Mouse (Mus musculus) kidney, embryonic 16.5 days (tissue): ENCODE data around the gene Scrn1. TPM values are rescaled to one million over a fixed set of nuclear protein-coding genes. Genes with fewer than 3 reads are reported as not detected.

Source experiments
- ATAC-seq: fragments of 200-750 bp; cut with Nextera tagmentation; 2 replicates; pipeline ENCODE4 v1.8.0; 2017; ENCODE audit warnings: moderate TSS enrichment; ENCODE audit not compliant: low FRiP score, low TSS enrichment
- H3K27ac ChIP-seq: fragments of 300-500 bp; sonication (generic); 2 replicates; pipeline ENCODE4 v1.5.1; 2014; ENCODE audit warnings: low read length
- H3K27me3 ChIP-seq: fragments of 300-500 bp; sonication (generic); 2 replicates; pipeline ENCODE4 v1.6.1; 2014; ENCODE audit warnings: low read length, control low read depth, mixed read lengths; ENCODE audit not compliant: insufficient read depth
- H3K36me3 ChIP-seq: fragments of 300-500 bp; sonication (generic); 2 replicates; pipeline ENCODE4 v1.6.1; 2014; ENCODE audit warnings: low read length, control low read depth, mixed read lengths; ENCODE audit not compliant: insufficient read depth
- H3K4me1 ChIP-seq: fragments of 300-500 bp; sonication (generic); 2 replicates; pipeline ENCODE4 v1.6.1; 2014; ENCODE audit warnings: low read length, control low read depth, mixed read lengths; ENCODE audit not compliant: insufficient read depth
- H3K4me2 ChIP-seq: fragments of 300-500 bp; sonication (generic); replicated peaks from 2 replicates; pipeline ENCODE4 v1.6.1; 2014; ENCODE audit warnings: low read depth, low read length
- H3K4me3 ChIP-seq: fragments of 300-500 bp; sonication (generic); 2 replicates; pipeline ENCODE4 v1.5.1; 2014; ENCODE audit warnings: mild to moderate bottlenecking, low read length
- H3K9ac ChIP-seq: fragments of 300-500 bp; sonication (generic); replicated peaks from 2 replicates; pipeline ENCODE4 v1.6.1; 2014; ENCODE audit warnings: low read length
- H3K9me3 ChIP-seq: fragments of 300-500 bp; sonication (generic); 2 replicates; pipeline ENCODE4 v1.6.1; 2016; ENCODE audit warnings: low read length, control low read depth
- WGBS: fragments of 180-500 bp; shearing (Covaris S2); extraction: QIAGEN DNeasy Blood & Tissue Kit; methylation state at CpG from one replicate; pipeline ENCODE4 v1.1.7; 2014; 5-methylcytosine and 5-hydroxymethylcytosine counted together
- polyA plus RNA-seq: library from polyadenylated mRNA; unstranded; fragments of >200 nt; fragmentation: Nextera tagmentation; extraction: Ambion mirVana; gene quantifications from 2 replicates; pipeline ENCODE4 v1.2.1, GENCODE M21; 2015

Scrn1 gene
- polyA plus RNA-seq, 1 experiment from 2014 or later: 8.8 TPM

GRCm38 (mm10) chr6:54594469-54595329 is 28.4 kb upstream of the Scrn1 start, which contains the start of gene Plekha8:
Gene Plekha8 (plus strand): TSS chr6:54595111.
- H3K4me3 ChIP-seq: peak within 1 kb of the TSS; percentile 86
- H3K27me3 ChIP-seq: no peaks in the 10 kb centered on the region
- peak within 1 kb of the TSS; percentile 67 for H3K4me2 ChIP-seq
- under 1% methylated on average over 48 of the region's 49 CpGs for WGBS
- H3K9me3 ChIP-seq: no peaks in the 10 kb centered on the region
- peak within 1 kb of the TSS; percentile 76 for H3K27ac ChIP-seq
- no peaks in the 10 kb centered on the region for H3K36me3 ChIP-seq
- ATAC-seq: peak; percentile 96
- H3K4me1 ChIP-seq: peaks cover 26% of the 10 kb centered on the region
- peak within 1 kb of the TSS; percentile 81 for H3K9ac ChIP-seq

- ATAC-seq: no peak
- Histone ChIP-seq H3K9me3 (no peaks in the 10 kb centered on the region), H3K36me3 (no peaks in the 10 kb centered on the region), H3K27ac (no peak overlapping the region; the same call in 1 of the 2 replicates), H3K4me1 (peaks cover 26% of the 10 kb centered on the region), H3K27me3 (no peaks in the 10 kb centered on the region), H3K4me3 (peak overlapping the region; percentile 77), H3K9ac (0 out of 2 replicates have a peak overlapping the region, but pooled peaks have one; percentile 69), H3K4me2 (peak overlapping the region; percentile 82)
- 38% methylated on average over 8 of the region's 8 CpGs for WGBS
Observed at GRCm38 (mm10) chr6:54593766-54594468, 27.6 kb upstream of the Scrn1 start.

GRCm38 (mm10) chr6:54592938-54593535 is 26.7 kb upstream of the Scrn1 start:
- Histone ChIP-seq H3K4me3 (peak overlapping the region; percentile 77), H3K9ac (peak overlapping the region; percentile 82), H3K9me3 (no peaks in the 10 kb centered on the region), H3K4me2 (peak overlapping the region; percentile 82), H3K36me3 (no peaks in the 10 kb centered on the region), H3K27ac (peak overlapping the region; percentile 71), H3K4me1 (peaks cover 26% of the 10 kb centered on the region), H3K27me3 (no peaks in the 10 kb centered on the region)
- ATAC-seq: peak; percentile 85
- WGBS: 0% methylated on average over 20 of the region's 20 CpGs

- no peak overlapping the region for H3K27ac ChIP-seq
- H3K9ac ChIP-seq: 0 out of 2 replicates have a peak overlapping the region, but pooled peaks have one; percentile 39
- ATAC-seq: no peak
- H3K4me1 ChIP-seq: peaks cover 26% of the 10 kb centered on the region
- H3K9me3 ChIP-seq: no peaks in the 10 kb centered on the region
- peak overlapping the region; percentile 49 for H3K4me2 ChIP-seq
- no peaks in the 10 kb centered on the region for H3K36me3 ChIP-seq
- peak overlapping the region; percentile 33 for H3K4me3 ChIP-seq
- WGBS: 34% methylated on average over 6 of the region's 6 CpGs
- H3K27me3 ChIP-seq: no peaks in the 10 kb centered on the region
Observed at GRCm38 (mm10) chr6:54591778-54592177, 25.5 kb upstream of the Scrn1 start.

- WGBS: 97% methylated on average over 2 of the region's 2 CpGs
- no peaks in the 10 kb centered on the region for H3K36me3 ChIP-seq
- ATAC-seq: no peak
- no peak overlapping the region for H3K27ac ChIP-seq
- H3K27me3 ChIP-seq: no peaks in the 10 kb centered on the region
- H3K4me1 ChIP-seq: peaks cover 15% of the 10 kb centered on the region
- no peak overlapping the region for H3K4me3 ChIP-seq
- no peaks in the 10 kb centered on the region for H3K9me3 ChIP-seq
- no peak overlapping the region for H3K4me2 ChIP-seq
- H3K9ac ChIP-seq: no peak overlapping the region
Observed at GRCm38 (mm10) chr6:54590691-54591090, 24.4 kb upstream of the Scrn1 start.

GRCm38 (mm10) chr6:54588212-54588611 is 21.9 kb upstream of the Scrn1 start:
- Histone ChIP-seq H3K9me3 (no peaks in the 10 kb centered on the region), H3K4me1 (peaks cover 7% of the 10 kb centered on the region; the same call in 1 of the 2 replicates), H3K27ac (no peak overlapping the region), H3K9ac (no peak overlapping the region), H3K36me3 (peaks cover 5% of the 10 kb centered on the region; the same call in 1 of the 2 replicates), H3K27me3 (no peaks in the 10 kb centered on the region), H3K4me3 (no peak overlapping the region), H3K4me2 (no peak overlapping the region)
- no peak for ATAC-seq
- 64% methylated on average over 1 of the region's 1 CpGs for WGBS

GRCm38 (mm10) chr6:54587683-54588082 is 21.4 kb upstream of the Scrn1 start:
- ATAC-seq: no peak

GRCm38 (mm10) chr6:54586911-54587310 is 20.6 kb upstream of the Scrn1 start:
- no peak overlapping the region for H3K4me2 ChIP-seq
- 81% methylated on average over 8 of the region's 8 CpGs for WGBS
- no peak overlapping the region for H3K27ac ChIP-seq
- H3K4me1 ChIP-seq: peaks cover 3% of the 10 kb centered on the region; the same call in 1 of the 2 replicates
- no peak overlapping the region for H3K4me3 ChIP-seq
- no peak for ATAC-seq
- H3K27me3 ChIP-seq: no peaks in the 10 kb centered on the region
- H3K9ac ChIP-seq: no peak overlapping the region
- H3K36me3 ChIP-seq: peaks cover 5% of the 10 kb centered on the region; the same call in 1 of the 2 replicates
- no peaks in the 10 kb centered on the region for H3K9me3 ChIP-seq

More at GRCm38 (mm10) chr6:54587683-54588082, 21.4 kb upstream of the Scrn1 start:
- Histone ChIP-seq H3K36me3 (peaks cover 5% of the 10 kb centered on the region; the same call in 1 of the 2 replicates), H3K4me3 (no peak overlapping the region), H3K9me3 (no peaks in the 10 kb centered on the region), H3K27ac (no peak overlapping the region), H3K4me2 (no peak overlapping the region), H3K27me3 (no peaks in the 10 kb centered on the region), H3K9ac (no peak overlapping the region), H3K4me1 (peaks cover 7% of the 10 kb centered on the region; the same call in 1 of the 2 replicates)
- 48% methylated on average over 4 of the region's 4 CpGs for WGBS

GRCm38 (mm10) chr6:54586175-54586574 is 19.9 kb upstream of the Scrn1 start:
- 36% methylated on average over 2 of the region's 2 CpGs for WGBS
- no peaks in the 10 kb centered on the region for H3K27me3 ChIP-seq
- H3K9me3 ChIP-seq: no peaks in the 10 kb centered on the region
- H3K36me3 ChIP-seq: peaks cover 5% of the 10 kb centered on the region; the same call in 1 of the 2 replicates
- no peak for ATAC-seq
- H3K4me1 ChIP-seq: no peaks in the 10 kb centered on the region; the same call in 1 of the 2 replicates
- H3K4me2 ChIP-seq: no peak overlapping the region
- H3K27ac ChIP-seq: no peak overlapping the region
- H3K4me3 ChIP-seq: no peak overlapping the region
- H3K9ac ChIP-seq: no peak overlapping the region
